In the genomic region with DNA sequence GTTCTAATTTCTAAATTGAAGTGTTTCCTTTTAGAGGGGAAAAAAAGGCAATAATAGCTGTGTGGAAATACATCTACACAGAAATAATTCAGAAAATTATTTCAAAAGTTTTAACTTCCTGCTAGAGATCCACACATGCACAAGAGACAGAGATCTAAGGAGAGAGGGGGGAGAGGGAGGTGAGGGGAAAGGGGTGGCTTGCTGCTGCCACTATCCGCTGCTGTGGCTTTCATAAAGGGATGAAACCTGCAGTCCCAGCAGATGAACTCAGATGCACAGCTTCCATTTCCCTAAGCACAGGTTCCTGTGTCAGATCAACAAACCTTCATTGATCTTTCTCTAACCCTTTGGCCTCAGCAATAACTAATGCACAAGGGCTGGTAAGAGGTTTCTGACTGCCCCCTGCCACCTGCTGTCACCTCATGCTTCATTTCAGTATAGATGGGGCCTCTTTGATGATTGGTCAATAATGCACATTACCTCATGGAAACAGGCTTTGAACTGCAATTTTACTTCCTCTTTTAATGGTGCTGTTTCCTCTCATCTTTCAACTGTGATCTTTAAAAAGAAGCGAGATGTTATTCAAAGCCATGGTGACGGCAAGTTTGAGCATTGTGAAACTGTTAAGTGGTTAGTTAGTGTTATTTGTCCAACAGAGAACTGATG, we compare ENCODE assay signal across 13 mouse cellular contexts.
DNase-seq lines count a peak whose midpoint lies in the region; ATAC-seq and TF ChIP-seq lines count a peak whose summit lies in the region.
"Had no signal": no experiment of that assay in that cellular context is flagged by ENCODE, and none has a peak within 500 bp of the region (broad histone marks: within the 10 kb centered on the region; RNA-seq: fewer than 3 reads in every experiment).

No protein-coding gene starts in this region.

- no peak overlapping the region for H3K4me3 ChIP-seq in heart, embryonic 10.5 days
- no peak overlapping the region for H3K4me3 ChIP-seq in thymus, adult 2 months (ENCODE audit: control insufficient read depth, insufficient read depth, low read length)
- H3K4me3 ChIP-seq in liver, postnatal 0 days (ENCODE audit: low read depth, low read length), result no peak overlapping the region
- H3K4me3 ChIP-seq: erythroblast, embryonic 14.5 days; midbrain, embryonic 15.5 days had no signal

- TF ChIP-seq CTCF in thymus, adult 2 months (IDR thresholded peaks at IDR 0.05; ENCODE audit: borderline replicate concordance, control insufficient read depth, extremely low read depth, insufficient read depth, low read length, poor library complexity), result no peak
- peak; percentile 33; the same call in 1 of the 2 replicates for TF ChIP-seq CTCF in liver, postnatal 0 days (IDR thresholded peaks at IDR 0.05; ENCODE audit: low read depth)

- peak; percentile 36; the same call in 1 of the 2 replicates for TF ChIP-seq EP300 in liver, postnatal 0 days (IDR thresholded peaks at IDR 0.05; ENCODE audit: low read depth)

- 75% methylated on average over 3 of the region's 3 CpGs for WGBS in heart, embryonic 10.5 days
- WGBS in thymus, adult 2 months, result 10% methylated on average over 3 of the region's 3 CpGs
- 34% methylated on average over 3 of the region's 3 CpGs for WGBS in liver, postnatal 0 days (ENCODE audit: insufficient replicate concordance)

- no peaks in the 10 kb centered on the region for H3K27me3 ChIP-seq in heart, embryonic 10.5 days (ENCODE audit: insufficient read depth, poor library complexity, severe bottlenecking)
- H3K27me3 ChIP-seq in thymus, adult 2 months (ENCODE audit: control insufficient read depth, insufficient read depth, low read length), result no peaks in the 10 kb centered on the region
- no peaks in the 10 kb centered on the region for H3K27me3 ChIP-seq in liver, postnatal 0 days (ENCODE audit: insufficient read depth, low read length)
- H3K27me3 ChIP-seq: midbrain, embryonic 15.5 days had no signal

- no peak for TF ChIP-seq POLR2A in thymus, adult 2 months (IDR thresholded peaks at IDR 0.05; ENCODE audit: control insufficient read depth, extremely low read depth, insufficient read depth, low read length, poor library complexity)

- peak overlapping the region; percentile 42; the same call in 1 of the 2 replicates for H3K27ac ChIP-seq in heart, embryonic 10.5 days
- H3K27ac ChIP-seq in thymus, adult 2 months (ENCODE audit: control insufficient read depth, insufficient read depth, low read length), result no peak overlapping the region
- peak overlapping the region; percentile 52; the same call in 1 of the 2 replicates for H3K27ac ChIP-seq in liver, postnatal 0 days (ENCODE audit: low read depth)
- H3K27ac ChIP-seq: midbrain, embryonic 15.5 days had no signal

- peak overlapping the region; percentile 44 for H3K4me2 ChIP-seq in liver, postnatal 0 days (ENCODE audit: low read depth, low read length)
- H3K4me2 ChIP-seq: midbrain, embryonic 15.5 days had no signal

- no peaks in the 10 kb centered on the region for H3K9me3 ChIP-seq in heart, embryonic 10.5 days
- no peaks in the 10 kb centered on the region for H3K9me3 ChIP-seq in liver, postnatal 0 days (ENCODE audit: low read length)
- H3K9me3 ChIP-seq: G1E; midbrain, embryonic 15.5 days had no signal

- intact Hi-C loops in heart, postnatal 14 days (cut with DNase I), result loop anchor here (2.0 to 10.0 kb wide), 3 partner anchors 37 to 84 kb away; no protein-coding TSS in a partner anchor

- ATAC-seq in liver, postnatal 0 days, result peak; percentile 82

- H3K9ac ChIP-seq in liver, postnatal 0 days (replicated peaks), result no peak overlapping the region
- H3K9ac ChIP-seq: midbrain, embryonic 15.5 days had no signal

- H3K4me1 ChIP-seq in heart, embryonic 10.5 days, result peaks cover 26% of the 10 kb centered on the region
- no peaks in the 10 kb centered on the region for H3K4me1 ChIP-seq in thymus, adult 2 months (replicated peaks; ENCODE audit: control insufficient read depth, insufficient read depth, low read length)
- peaks cover 2% of the 10 kb centered on the region for H3K4me1 ChIP-seq in liver, postnatal 0 days (ENCODE audit: insufficient read depth)

- DNase-seq in heart, embryonic 10.5 days (ENCODE audit: low spot score), result no peak
- no peak for DNase-seq in heart, postnatal 14 days
- DNase-seq in thymus, adult 2 months, result peak; percentile 1
- no peak for DNase-seq in thymus, adult 18-20 months
- peak; percentile 38 for DNase-seq in liver, postnatal 0 days
- DNase-seq in thymus, postnatal 25 days, result peak; percentile 11
- no peak for DNase-seq in right cerebral cortex, postnatal 10 days (ENCODE audit: low spot score in 2 of 2)
- no peak for DNase-seq in cerebellum, adult 9-11 months
- DNase-seq: heart, postnatal 36 days; right cerebral cortex, postnatal 14 days had no signal

- H3K36me3 ChIP-seq in heart, embryonic 10.5 days, result no peaks in the 10 kb centered on the region
- no peaks in the 10 kb centered on the region for H3K36me3 ChIP-seq in thymus, adult 2 months (ENCODE audit: control insufficient read depth, insufficient read depth, low read length)
- H3K36me3 ChIP-seq in liver, postnatal 0 days (replicated peaks; ENCODE audit: insufficient read depth, low read length), result no peaks in the 10 kb centered on the region
- H3K36me3 ChIP-seq: G1E; midbrain, embryonic 15.5 days had no signal

Comparison
In these comparisons a context has a peak if more than half of its experiments do, and no peak if none do; other contexts are left out.
1. DNase-seq: peak in thymus, adult 2 months (single experiment), liver, postnatal 0 days (single experiment) and thymus, postnatal 25 days (single experiment); none in heart, embryonic 10.5 days (single experiment), heart, postnatal 14 days (0 of 2), thymus, adult 18-20 months (0 of 2), right cerebral cortex, postnatal 10 days (0 of 2) and cerebellum, adult 9-11 months (single experiment).